Mouse (Mus musculus): ENCODE data around the gene Tmem117.

Gene Tmem117

DNA sequence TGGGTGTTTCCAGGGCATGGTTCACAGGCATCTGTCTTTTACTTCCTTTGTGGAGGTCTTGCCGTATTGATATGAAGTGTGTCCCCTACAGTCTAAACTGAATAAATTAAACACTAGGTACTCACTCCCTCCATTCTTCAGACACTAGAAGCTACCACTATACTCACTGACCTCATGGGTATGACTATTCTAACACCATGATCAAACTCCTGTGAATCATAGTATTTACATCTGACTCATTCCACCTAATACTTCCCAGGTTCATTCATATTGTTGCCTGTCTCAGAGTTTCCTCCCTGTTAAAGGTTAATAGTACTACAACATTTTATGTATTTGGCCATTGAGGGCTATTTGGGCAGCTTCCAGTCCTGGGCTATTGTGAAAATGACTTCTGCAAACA, 274.2 kb downstream of the Tmem117 start:
- no peak for DNase-seq

DNA sequence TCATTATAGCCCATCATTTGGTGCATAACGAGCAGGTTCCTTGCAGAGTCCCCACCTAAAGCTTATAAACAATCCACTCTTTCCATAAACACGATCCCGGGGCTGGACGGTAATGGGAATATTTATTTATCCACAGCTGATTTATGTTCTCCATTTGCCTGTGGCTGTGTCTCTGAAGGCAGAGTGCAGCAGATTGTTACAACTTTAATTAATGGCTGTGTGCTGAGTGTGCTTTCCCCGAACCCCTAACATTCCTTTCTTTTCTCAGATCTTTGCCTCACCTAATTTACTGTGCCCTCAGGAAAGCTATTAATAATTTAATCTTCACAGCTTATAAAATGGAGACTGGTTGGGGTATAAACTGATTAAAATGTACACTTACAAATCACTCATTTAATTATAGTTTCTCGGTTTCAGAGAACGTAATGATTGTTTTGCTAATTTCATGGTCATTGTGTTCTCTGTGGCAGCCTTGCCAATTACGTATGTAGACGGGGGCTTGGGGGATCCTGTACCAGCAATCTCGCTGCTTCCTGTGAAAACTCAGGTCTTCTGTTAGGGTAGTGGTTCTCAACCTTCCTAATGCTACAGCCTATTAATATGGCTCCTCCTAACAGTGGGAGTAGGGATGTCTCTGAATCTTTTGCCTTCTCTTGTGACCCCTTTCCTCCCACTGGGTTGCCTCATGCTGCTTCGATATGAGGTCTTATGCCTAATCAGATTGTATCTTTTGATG, 275.8 kb downstream of the Tmem117 start:
- no peak for DNase-seq

DNA sequence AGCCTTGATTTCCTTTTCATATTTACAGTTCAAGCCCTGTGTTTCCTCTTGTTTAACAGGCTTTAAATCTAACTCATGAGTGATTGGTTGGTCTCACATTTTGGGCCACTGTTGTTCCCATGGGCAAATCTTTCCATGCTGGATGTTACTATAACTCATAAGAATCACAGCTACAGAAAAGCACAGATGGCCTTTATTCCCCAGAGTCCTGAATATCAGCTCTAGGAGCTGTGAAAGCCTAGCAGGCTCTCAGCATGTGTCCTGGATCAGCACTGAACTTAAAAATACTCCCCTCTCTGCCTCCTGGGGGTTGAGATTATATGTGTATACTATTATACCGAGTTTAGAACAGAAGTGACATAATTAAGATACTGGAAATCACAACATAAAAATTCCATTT, 292.6 kb downstream of the Tmem117 start:
- no peak for DNase-seq

DNA sequence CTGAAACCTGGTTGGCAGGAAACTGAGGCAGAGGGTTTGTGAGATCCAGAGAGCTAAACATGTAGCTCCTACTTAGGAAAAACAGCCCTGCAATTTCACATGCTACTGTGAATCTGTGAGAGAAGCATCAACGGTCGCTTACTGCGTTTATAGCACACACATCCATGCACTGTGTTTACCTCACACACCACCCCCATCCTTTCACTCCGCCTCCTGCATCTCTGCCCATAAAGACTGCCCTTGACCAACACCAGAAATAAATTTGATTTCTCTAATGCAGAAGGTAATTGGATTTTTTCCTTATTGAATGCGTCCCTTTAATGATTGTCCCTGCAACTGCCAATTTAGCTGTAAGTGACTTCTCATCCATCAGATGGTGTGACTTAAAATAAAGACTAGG, 299.0 kb downstream of the Tmem117 start:
- DNase-seq: no peak

DNA sequence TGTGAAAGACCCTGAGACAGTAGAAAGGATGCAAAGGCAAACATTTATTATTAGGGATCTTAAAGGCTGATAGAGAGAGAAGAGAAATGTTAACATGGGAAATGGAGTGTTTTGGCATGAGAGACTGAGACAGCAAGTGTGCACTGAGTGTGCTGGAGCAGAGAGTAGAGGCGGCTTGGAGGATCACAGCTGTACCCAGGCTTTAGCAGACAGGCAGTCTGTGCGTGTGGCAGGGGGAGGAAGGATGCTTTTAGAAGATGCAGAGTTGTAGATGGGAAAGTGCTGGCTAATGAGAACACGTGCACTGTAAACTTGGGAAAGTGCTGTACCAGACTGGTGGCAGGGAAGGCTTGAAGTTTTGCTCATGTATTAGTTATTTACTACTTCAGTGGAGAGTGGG, 301.7 kb downstream of the Tmem117 start:
- DNase-seq: no peak

DNA sequence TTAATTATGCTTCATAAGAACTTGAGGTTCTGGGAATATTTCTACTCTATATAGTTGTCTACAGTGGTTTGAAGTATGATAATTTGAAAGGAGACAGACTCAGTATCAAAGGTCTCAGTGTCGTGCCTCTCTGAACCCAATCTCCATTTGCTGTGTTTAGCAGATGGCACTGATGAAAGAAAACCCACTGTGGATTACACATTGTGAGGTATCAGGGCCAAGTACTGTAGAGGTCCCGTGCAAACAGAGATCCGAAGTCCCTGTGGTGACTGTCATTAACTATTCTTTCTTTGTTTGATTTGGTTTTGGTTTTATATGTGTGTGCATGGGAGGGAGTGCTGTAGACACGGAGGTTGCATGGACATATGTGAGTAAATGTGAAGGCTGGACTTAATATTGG, 304.0 kb downstream of the Tmem117 start:
- no peak for DNase-seq

DNA sequence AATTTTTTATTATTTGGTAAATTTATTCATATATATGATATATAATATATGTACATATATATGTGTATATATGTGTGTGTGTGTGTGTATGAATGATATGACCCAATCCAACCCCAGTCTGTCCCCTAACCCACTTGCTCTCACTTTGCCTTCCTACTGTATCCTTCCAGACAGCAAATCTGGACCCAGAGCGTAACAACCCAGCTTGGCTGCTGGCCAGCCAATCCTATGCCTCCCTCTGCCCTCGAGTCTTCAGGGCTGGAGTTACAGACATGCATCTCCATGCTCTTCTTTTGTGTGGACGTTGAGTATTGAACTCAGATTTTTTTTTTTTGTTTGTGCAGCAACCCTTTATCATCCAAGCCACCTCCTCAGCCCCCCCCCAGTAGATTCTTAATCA, 304.4 kb downstream of the Tmem117 start:
- DNase-seq: no peak

DNA sequence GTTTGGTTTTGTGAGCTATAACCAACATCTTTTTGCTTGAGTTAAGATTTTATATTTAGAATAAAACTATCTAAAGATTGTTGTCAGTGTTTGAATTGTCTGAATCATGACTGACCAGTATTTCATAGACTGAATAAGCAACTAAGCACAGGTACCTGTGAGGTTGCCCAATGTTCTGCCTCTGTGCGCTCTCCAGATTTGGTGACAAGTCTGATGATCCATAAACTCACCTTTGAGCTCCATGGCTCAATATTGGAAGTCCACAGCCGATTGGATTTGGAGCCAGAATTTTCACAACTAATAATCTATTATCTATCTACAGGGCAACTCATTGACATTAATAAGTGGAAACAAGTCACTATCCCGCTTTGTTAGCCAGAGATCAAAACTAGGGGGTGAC, 312.9 kb downstream of the Tmem117 start:
- no peak for DNase-seq

DNA sequence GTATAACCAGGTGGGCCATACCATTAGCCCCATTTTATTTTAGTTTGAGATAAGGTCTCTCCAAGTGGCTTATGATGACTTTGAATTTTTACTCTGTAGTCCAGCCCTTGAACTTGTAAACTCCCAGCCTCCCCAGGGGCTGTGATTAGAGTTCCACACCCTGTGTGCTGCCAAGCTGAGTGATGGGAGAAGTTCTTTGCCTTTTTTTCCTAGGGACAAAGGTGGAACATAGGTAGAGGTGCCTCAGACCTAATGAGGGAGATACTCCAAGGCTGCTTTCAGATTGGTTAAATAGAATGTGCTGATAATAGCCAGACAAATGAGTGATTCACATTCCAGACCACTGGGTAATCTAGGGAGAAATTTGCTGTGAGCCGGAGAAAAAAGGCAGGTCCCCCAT, 313.4 kb downstream of the Tmem117 start:
- no peak for DNase-seq

DNA sequence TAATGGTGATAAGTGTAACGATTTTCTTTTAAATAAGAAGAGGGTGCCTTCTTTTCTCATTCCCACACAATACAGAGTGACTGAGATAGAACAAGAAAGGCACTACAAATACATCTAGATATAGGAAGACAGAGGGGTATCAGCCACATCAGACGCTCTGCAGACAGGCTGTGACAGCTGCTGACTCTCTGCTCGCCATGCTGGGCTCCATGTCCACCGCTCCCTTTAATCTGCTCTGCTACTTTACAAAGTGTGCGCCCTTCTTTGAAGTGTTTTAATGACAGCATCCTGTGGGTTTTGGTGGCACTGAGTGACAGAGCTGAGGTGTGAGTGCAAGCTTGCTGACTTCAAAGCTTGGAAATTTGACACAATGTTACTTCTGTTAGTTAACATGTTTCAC, 314.9 kb downstream of the Tmem117 start:
- DNase-seq: no peak

DNA sequence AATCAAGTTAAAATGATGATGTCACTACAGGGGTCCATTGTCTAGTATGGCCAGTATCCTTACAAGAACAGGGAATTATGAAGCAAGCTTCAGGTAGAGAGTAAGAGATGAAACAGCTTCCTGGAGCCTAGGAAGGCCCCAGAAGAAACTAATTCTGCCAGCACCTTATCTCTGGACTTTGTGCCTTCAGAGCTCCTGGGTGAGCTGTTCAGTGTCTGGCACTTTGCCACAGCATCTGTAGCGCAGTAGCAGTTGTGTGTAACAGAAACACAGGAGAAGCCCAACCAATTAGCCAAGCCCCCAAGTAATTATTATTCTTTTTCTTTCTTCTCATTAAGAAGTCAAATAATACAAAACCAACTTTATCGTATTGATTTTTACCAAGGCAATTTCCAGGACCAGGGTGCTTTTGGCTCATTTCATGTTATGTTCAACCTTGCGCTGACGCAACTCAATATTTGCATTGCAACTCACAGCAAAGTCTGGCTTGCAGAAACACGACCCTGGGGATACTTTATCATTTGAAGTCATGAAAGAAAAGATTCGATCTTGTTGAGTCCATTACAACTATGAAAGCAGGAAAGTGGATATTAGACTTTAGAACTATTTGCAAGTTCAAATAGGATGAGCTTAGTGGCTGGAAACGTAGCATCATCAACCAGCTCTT, 322.5 kb downstream of the Tmem117 start:
- no peak for DNase-seq

DNA sequence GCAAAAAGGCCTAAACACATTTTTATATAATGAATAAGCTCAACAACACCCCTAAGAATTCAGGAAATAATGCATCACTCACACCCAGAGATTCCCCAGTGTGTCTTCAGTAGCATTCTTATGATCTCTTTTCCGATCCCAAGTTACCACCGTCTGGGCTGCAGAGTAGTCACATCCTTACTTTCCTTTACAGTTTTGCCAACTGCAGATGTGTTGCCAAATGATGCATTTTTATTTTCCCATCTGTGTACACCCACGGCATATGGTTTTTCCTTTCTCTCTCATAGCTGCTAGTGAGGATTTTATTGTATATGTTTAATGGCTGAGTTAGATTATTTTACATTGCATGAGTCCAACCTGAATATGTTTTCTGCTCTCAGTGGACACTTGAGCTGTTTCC, 327.7 kb downstream of the Tmem117 start:
- DNase-seq: no peak

DNA sequence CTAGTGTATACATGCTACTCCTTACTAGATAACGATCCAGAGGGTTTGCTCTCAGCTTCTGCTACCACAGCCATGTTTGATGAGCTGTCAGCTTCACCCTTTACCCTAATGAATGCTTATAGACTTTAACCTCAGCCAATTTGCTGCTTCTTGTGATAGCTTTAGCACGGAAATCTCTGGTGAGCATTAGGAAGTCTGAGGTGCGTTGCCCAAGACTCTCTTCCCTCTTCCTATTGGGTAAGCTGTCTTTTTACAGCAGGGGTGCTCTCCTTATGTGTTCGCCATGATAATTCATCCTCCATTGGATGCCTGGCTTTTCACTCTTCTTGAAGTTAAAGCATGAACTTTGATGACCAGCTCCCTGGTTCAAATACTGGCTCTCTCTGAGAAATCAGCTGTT, 328.2 kb downstream of the Tmem117 start:
- DNase-seq: no peak

DNA sequence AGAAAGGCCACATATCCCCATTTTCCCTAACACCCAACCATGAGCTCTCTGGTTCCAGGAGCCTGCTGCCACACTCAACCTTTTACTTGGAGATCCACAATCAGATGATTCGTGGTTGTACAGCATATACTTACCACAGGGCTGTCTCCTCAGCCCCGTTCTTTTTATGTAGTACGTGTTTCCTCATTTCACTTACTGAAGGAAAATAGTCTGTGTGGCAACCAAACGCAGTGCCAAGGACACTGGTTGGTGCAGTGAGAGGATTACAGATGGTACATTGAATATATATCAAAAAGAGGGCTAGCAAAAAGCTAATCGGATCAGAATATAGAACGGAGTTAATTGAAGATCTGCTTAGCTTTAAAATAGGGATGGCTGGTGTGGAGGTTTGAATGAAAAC, 338.0 kb downstream of the Tmem117 start:
- DNase-seq: no peak

DNA sequence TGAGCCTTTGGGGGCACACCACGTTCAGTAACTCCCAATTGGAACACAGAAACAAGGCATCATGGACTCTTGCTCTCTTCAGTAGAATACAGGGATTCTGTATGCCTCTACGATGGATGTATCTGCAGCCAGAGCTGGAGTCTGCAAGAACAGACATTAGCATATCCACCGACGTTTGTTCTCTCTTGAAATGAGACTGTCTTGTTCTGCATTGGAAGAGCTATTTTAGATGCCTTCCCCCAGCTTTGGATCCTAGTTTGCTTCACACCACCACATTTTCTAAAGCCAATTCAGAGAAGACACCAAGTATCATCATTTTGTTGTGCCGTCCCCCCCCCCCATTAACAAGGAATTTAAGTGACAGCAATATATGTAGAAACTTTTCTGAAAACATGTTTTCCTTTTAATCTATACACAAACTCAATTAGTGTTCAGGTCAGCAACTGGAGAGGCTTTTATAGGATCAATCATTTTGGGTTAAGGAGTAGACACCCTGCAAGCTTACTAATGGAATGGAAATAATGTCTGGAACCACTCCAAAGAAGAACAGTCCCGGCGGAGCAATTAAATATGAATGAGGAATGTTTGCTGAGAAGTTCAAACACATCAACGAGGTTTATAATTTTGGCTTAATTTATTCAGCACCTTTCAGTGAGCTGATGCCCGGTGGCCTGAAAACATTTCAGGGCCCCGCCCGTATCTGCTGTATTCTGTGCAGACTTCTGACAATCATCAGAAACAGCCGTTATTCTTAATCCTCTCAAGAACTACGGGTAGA, 339.6 kb downstream of the Tmem117 start:
- no peak for DNase-seq

DNA sequence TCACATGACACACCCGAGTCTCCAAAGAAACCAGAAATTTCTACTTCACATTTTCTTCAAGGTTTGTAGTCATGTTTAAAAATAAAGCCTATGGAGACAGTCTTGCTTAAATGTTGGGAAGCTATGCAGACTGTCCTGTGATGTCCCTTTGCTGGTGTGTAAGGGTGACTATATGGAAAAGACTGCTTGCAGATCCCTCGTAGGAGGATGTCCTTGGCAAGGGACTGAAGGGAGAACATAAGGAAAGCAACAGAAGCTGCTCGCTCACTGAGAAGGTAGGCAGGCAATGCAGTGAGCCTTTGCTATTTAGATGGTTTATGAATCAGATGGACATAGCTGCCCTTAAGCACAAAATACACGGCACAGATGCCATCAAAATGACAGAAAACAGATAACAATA, 352.8 kb downstream of the Tmem117 start:
- no peak for DNase-seq

DNA sequence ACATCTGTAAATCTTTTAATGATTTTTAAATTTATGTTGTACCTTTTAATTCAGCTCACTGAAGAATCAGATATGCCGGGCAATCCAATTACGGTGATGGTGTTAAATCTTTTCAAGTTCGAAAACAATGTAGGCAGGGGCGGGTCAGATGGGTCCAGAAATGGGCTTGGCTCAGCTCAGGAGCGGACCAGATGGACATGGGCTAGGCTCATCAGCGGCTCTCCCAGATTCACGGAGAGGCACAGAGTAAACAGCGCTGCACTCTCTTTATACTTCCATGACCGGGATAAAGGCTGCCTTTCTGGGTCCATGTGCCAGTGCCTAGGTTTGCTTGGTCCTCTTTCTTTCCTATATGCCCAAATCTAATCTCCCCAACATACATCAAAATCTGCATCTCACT, 366.3 kb downstream of the Tmem117 start:
- no peak for DNase-seq

DNA sequence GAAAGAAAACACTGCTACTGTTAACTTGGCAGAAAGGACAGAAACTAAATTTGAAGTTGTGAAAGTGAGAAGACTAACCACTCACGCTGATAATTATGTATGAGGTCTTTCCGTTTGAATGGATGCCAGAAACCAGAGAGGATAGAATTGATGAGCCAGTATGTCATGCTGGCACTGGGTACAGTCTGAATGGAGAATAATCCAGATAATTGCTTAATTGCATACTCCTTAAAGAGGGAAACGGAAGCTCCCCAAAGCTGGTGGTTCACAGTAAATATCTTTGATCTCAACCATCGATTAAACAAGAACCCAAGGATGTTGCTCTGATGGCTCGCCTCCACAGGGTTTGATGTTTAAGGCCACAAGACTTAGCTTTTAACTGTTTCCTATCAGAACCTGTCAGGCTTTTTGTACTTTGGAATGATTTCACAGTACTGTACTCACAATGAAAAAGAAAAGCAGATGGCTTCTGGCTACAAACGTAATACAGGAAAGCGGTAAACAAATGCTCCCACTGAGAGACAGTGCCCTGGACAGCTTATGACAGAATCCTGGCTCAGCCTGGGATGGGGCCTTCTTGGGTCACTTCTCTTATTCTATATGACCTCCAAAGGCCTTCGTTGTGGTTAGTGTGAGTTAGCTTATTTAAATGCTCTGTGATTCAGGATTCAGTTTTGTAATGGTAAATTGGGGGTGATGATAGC, 376.2 kb downstream of the Tmem117 start:
- DNase-seq: no peak

DNA sequence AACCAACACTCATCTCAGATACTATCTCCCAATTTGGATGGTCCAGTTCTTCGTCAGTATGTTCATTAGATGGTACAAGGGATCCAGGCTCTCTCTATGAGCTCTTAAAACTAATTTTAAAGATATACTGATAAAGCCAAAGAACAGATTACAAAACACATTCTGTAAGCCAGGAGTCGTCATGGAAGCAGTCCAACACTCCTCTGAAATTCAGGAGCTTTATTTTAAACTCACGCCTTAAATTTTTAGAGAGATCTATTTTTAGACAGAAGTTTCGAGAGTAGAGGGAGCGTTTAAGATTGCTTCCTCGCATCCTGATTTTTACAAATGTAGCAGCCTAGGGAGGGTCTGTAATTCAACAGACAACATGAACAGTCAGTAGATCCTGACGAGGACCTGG, 393.2 kb downstream of the Tmem117 start:
- DNase-seq: no peak

DNA sequence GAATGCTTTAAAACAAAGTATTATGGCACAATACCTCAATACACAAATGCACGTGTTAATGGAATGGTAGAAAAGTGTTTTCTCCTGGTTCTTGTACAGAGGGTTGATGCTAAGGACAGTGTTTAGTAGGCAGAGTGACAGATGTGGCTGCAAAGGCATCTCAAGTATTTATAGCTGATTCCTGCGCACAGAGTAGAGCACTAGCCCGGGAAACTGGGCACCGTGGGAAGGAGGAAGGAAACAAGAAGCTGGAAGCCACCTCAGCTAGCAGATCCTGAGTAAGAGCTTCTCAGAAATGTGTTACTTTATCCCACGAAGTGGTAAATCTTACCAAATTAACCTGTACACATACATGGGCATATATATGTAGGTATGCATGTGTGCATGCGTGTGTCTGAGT, 395.4 kb downstream of the Tmem117 start:
- DNase-seq: no peak

DNA sequence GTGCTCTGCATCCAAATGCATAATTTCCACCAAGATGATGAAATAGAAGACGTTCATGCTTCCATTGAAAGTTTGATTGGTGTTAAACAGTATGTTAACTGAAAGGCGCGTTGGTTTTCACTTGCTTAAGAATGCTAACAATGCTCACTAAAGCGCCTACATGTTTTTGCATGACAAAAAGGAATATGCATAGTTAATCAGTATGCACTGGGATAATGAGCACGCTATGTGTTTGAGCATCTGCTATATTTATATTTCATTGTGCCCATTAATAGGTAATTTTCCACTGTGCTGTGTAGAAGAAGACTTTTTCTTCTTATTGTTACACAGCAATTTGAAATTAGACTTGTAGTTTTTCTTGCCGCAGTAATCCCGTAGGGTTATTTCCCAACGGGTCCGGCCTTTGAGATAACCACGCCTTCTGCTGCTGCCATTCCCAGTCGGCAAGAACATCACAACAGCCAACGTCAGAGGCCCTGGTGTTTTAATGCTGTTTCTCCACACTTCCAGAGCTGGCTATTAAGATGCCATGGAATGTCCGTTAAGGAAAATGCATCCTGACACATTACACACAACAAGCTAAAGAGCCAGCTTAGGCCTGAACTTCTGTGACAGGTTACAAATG, 399.9 kb downstream of the Tmem117 start:
- no peak for DNase-seq

DNA sequence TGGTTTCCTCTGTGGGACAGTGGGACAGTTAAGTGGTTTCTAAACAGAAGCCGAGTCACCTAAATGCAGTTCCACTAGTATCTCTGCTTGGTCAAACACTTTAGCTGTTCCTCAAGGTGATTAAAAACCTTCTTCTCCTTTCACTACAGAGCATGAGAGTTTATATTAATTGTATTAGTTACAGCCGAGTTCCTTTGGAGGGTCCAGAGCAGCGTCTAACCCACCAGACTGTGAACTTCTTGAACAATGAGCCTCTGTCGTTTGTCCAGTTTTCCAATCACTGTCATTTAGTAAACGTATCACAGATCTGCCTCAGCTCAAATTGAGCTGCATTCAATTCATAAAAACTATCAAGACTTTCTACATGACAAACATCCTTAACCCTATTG, 400.4 kb downstream of the Tmem117 start:
- DNase-seq: no peak

DNA sequence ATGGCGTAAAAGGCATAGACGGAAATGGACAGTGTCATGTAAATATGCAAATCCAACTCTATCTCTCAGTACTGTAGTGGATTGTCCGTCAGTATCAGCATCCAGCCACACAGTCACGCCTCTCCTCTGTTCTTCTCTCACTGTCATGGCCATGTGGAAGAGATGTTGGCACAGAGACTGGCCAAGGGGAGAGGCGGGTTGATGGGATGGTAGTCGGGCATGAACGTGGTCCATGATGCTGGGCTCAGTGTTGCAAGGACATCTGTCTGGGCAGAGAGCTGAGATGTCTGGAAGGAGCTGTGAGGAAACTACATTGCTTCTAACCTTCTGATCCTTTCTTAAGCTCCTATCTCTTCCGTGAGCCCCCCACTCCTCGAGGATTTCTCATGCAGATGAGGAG, 413.4 kb downstream of the Tmem117 start:
- no peak for DNase-seq

Data from lung, postnatal 4 days (tissue).